ENCODE assay signal across 22 mouse cellular contexts in the genomic region with DNA sequence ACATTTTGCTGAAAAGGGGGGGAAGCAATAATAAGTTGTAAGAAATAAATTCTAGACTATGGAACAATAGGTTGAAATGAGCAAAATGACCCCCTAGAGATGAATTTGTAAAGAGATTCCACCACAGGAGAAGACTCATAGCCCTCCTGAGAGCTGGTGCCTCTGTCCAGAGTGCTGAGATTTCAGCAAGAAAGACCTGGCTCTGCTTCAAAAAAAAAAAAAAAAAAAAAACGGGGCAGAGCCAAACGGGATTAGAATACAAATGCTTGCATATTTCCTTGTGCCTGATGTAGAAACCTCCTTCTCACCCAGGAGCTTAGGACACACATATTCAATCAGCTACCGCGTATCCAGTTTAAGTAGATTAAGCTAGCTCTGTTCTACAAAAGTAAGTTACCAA. TPM values are rescaled to one million over a fixed set of nuclear protein-coding genes. Genes with fewer than 3 reads are reported as not detected.
DNase-seq lines count a peak whose midpoint lies in the region; ATAC-seq lines count a peak whose summit lies in the region.
"Had no signal": no experiment of that assay in that cellular context is flagged by ENCODE, and none has a peak within 500 bp of the region (broad histone marks: within the 10 kb centered on the region; RNA-seq: fewer than 3 reads in every experiment).

No protein-coding gene starts in this region.

- DNase-seq in hindbrain, embryonic 14.5 days (ENCODE audit: low spot score), result peak; percentile 35
- DNase-seq in midbrain, embryonic 14.5 days, result peak; percentile 46
- DNase-seq in midbrain, embryonic 11.5 days (ENCODE audit: low spot score, missing footprints), result no peak
- peak; percentile 25 for DNase-seq in embryo, embryonic 10.5 days (ENCODE audit: low spot score)
- no peak for DNase-seq in right cerebral cortex, adult 2 months (ENCODE audit: low spot score in 2 of 2)
- DNase-seq: cerebellum, postnatal 14 days; left cerebral cortex, postnatal 4 days; liver, embryonic 13.5 days; right cerebral cortex, postnatal 25 days had no signal

- H3K27ac ChIP-seq in hindbrain, embryonic 14.5 days, result no peak overlapping the region
- no peak overlapping the region for H3K27ac ChIP-seq in hindbrain, embryonic 16.5 days (ENCODE audit: low read depth, low read length)
- H3K27ac ChIP-seq in midbrain, embryonic 14.5 days (replicated peaks; ENCODE audit: low read depth, low read length), result no peak overlapping the region
- no peak overlapping the region for H3K27ac ChIP-seq in midbrain, embryonic 11.5 days (ENCODE audit: low read depth, low read length)
- H3K27ac ChIP-seq: embryonic facial prominence, embryonic 15.5 days; forebrain, embryonic 10.5 days; liver, embryonic 13.5 days; neural tube, embryonic 12.5 days had no signal

- ATAC-seq in hindbrain, embryonic 14.5 days (ENCODE audit: low FRiP score), result no peak
- no peak for ATAC-seq in hindbrain, embryonic 16.5 days
- no peak for ATAC-seq in midbrain, embryonic 14.5 days (ENCODE audit: low FRiP score, low TSS enrichment)
- ATAC-seq in midbrain, embryonic 11.5 days (ENCODE audit: low FRiP score), result no peak
- no peak for ATAC-seq in megakaryocyte, adult 5-6 weeks (ENCODE audit: poor library complexity, severe bottlenecking)
- ATAC-seq: activated CD4-positive, CD25-positive, alpha-beta regulatory T cell, adult 4 months; lung, postnatal 0 days had no signal

- no peaks in the 10 kb centered on the region for H3K9me3 ChIP-seq in hindbrain, embryonic 14.5 days (ENCODE audit: control insufficient read depth, low read length)
- H3K9me3 ChIP-seq in hindbrain, embryonic 16.5 days (ENCODE audit: control insufficient read depth, low read length), result no peaks in the 10 kb centered on the region
- H3K9me3 ChIP-seq in midbrain, embryonic 14.5 days (ENCODE audit: control insufficient read depth, low read length), result no peaks in the 10 kb centered on the region
- H3K9me3 ChIP-seq in midbrain, embryonic 11.5 days (ENCODE audit: control insufficient read depth, low read length), result no peaks in the 10 kb centered on the region
- H3K9me3 ChIP-seq: embryonic facial prominence, embryonic 15.5 days; forebrain, embryonic 10.5 days; liver, embryonic 13.5 days; megakaryocyte, embryonic 14.5 days; neural tube, embryonic 12.5 days had no signal

- 28% methylated on average over 4 of the region's 4 CpGs for WGBS in hindbrain, embryonic 14.5 days
- 26% methylated on average over 4 of the region's 4 CpGs for WGBS in hindbrain, embryonic 16.5 days
- 3% methylated on average over 4 of the region's 4 CpGs for WGBS in midbrain, embryonic 14.5 days
- WGBS in midbrain, embryonic 11.5 days, result 10% methylated on average over 4 of the region's 4 CpGs

- H3K4me2 ChIP-seq in hindbrain, embryonic 14.5 days (replicated peaks), result no peak overlapping the region
- H3K4me2 ChIP-seq in hindbrain, embryonic 16.5 days (ENCODE audit: low read length), result no peak overlapping the region
- no peak overlapping the region for H3K4me2 ChIP-seq in midbrain, embryonic 14.5 days (ENCODE audit: low read length)
- H3K4me2 ChIP-seq in midbrain, embryonic 11.5 days, result no peak overlapping the region
- H3K4me2 ChIP-seq: embryonic facial prominence, embryonic 15.5 days; heart, embryonic 11.5 days; liver, embryonic 13.5 days; neural tube, embryonic 12.5 days had no signal

- H3K4me3 ChIP-seq in hindbrain, embryonic 14.5 days (replicated peaks; ENCODE audit: low read length), result no peak overlapping the region
- no peak overlapping the region for H3K4me3 ChIP-seq in hindbrain, embryonic 16.5 days (ENCODE audit: low read length)
- no peak overlapping the region for H3K4me3 ChIP-seq in midbrain, embryonic 14.5 days (replicated peaks; ENCODE audit: low read depth, low read length)
- no peak overlapping the region for H3K4me3 ChIP-seq in midbrain, embryonic 11.5 days (ENCODE audit: low read depth, low read length)
- H3K4me3 ChIP-seq: embryonic facial prominence, embryonic 15.5 days; forebrain, embryonic 10.5 days; liver, embryonic 13.5 days; megakaryocyte, embryonic 14.5 days; neural tube, embryonic 12.5 days had no signal

- H3K27me3 ChIP-seq in hindbrain, embryonic 14.5 days (ENCODE audit: control insufficient read depth, insufficient read depth, low read length), result no peaks in the 10 kb centered on the region
- no peaks in the 10 kb centered on the region for H3K27me3 ChIP-seq in hindbrain, embryonic 16.5 days (replicated peaks; ENCODE audit: control insufficient read depth, insufficient read depth, low read length)
- H3K27me3 ChIP-seq in midbrain, embryonic 14.5 days (ENCODE audit: control insufficient read depth, insufficient read depth, low read length), result no peaks in the 10 kb centered on the region
- no peaks in the 10 kb centered on the region; the same call in 1 of the 2 replicates for H3K27me3 ChIP-seq in midbrain, embryonic 11.5 days (ENCODE audit: control insufficient read depth, insufficient read depth, low read length)
- H3K27me3 ChIP-seq: neural tube, embryonic 12.5 days had no signal

- peaks cover 12% of the 10 kb centered on the region; the same call in 1 of the 2 replicates for H3K4me1 ChIP-seq in hindbrain, embryonic 14.5 days (replicated peaks; ENCODE audit: control insufficient read depth, insufficient read depth, low read length)
- H3K4me1 ChIP-seq in hindbrain, embryonic 16.5 days (ENCODE audit: control insufficient read depth, insufficient read depth, low read depth, low read length), result peaks cover 7% of the 10 kb centered on the region
- peaks cover 12% of the 10 kb centered on the region for H3K4me1 ChIP-seq in midbrain, embryonic 14.5 days (ENCODE audit: control insufficient read depth, insufficient read depth, low read length)
- peaks cover 7% of the 10 kb centered on the region; the same call in 1 of the 2 replicates for H3K4me1 ChIP-seq in midbrain, embryonic 11.5 days (ENCODE audit: control insufficient read depth, insufficient read depth, low read length)
- H3K4me1 ChIP-seq: liver, embryonic 13.5 days had no signal

- H3K36me3 ChIP-seq in hindbrain, embryonic 14.5 days (replicated peaks; ENCODE audit: control insufficient read depth, insufficient read depth), result no peaks in the 10 kb centered on the region
- H3K36me3 ChIP-seq in hindbrain, embryonic 16.5 days (ENCODE audit: control insufficient read depth, insufficient read depth, low read length), result no peaks in the 10 kb centered on the region
- H3K36me3 ChIP-seq in midbrain, embryonic 14.5 days (ENCODE audit: control insufficient read depth, insufficient read depth, low read length), result no peaks in the 10 kb centered on the region
- H3K36me3 ChIP-seq in midbrain, embryonic 11.5 days (ENCODE audit: control insufficient read depth, insufficient read depth, low read length), result no peaks in the 10 kb centered on the region
- H3K36me3 ChIP-seq: embryonic facial prominence, embryonic 15.5 days; forebrain, embryonic 10.5 days; liver, embryonic 13.5 days; neural tube, embryonic 12.5 days had no signal

- no peak overlapping the region for H3K9ac ChIP-seq in hindbrain, embryonic 14.5 days
- H3K9ac ChIP-seq in hindbrain, embryonic 16.5 days (ENCODE audit: low read depth, low read length), result no peak overlapping the region
- H3K9ac ChIP-seq in midbrain, embryonic 14.5 days (replicated peaks; ENCODE audit: low read length), result no peak overlapping the region
- no peak overlapping the region for H3K9ac ChIP-seq in midbrain, embryonic 11.5 days (ENCODE audit: low read length)
- H3K9ac ChIP-seq: embryonic facial prominence, embryonic 15.5 days; liver, embryonic 13.5 days; neural tube, embryonic 12.5 days had no signal

RNA-seq across cellular contexts. Expression of a gene that starts 2.9 kb away (rescaled TPM):
- polyA plus RNA-seq in hindbrain, embryonic 14.5 days (2014; fragmentation: Nextera tagmentation; extraction: Ambion mirVana), result 9.4 and 9.7 TPM in 2 replicates
- 9.9 and 12.7 TPM in 2 replicates for polyA plus RNA-seq in hindbrain, embryonic 16.5 days (2015; fragmentation: Nextera tagmentation; extraction: Ambion mirVana)
- polyA plus RNA-seq in midbrain, embryonic 14.5 days (2014; fragmentation: Nextera tagmentation; extraction: Ambion mirVana), result 4.4 and 4.9 TPM in 2 replicates
- polyA plus RNA-seq in midbrain, embryonic 11.5 days (2014; fragmentation: Nextera tagmentation; extraction: Ambion mirVana), result 3.7 and 5.8 TPM in 2 replicates
- not detected in 2 replicates for total RNA-seq in megakaryocyte, adult 5-6 weeks (2015)
- total RNA-seq in megakaryocyte, adult 5-6 weeks (2017), result not detected in 2 replicates
- total RNA-seq: heart, postnatal 25 days; MEL; monocyte, adult 5-6 weeks had no signal
- polyA plus RNA-seq: activated CD4-positive, CD25-positive, alpha-beta regulatory T cell, adult 4 months; thymus, postnatal 0 days had no signal

Comparison
In these comparisons a context has a peak if more than half of its experiments do, and no peak if none do; other contexts are left out.
1. DNase-seq: peak in hindbrain, embryonic 14.5 days (single experiment), midbrain, embryonic 14.5 days (single experiment) and embryo, embryonic 10.5 days (single experiment); none in midbrain, embryonic 11.5 days (single experiment) and right cerebral cortex, adult 2 months (0 of 2).